Mouse (Mus musculus) adrenal gland, adult (tissue): ENCODE results near the gene Myo1a.
"Not testable (repeated sequence)": the region's sequence is repeated elsewhere in the genome, so short reads cannot be mapped to it uniquely, and the experiment has no call there.

Experiments
- DNase-seq, 2 experiments: peaks; one replicate each; pipeline ENCODE4 v3.0.0; 2022 to 2023; ENCODE audit warnings: low spot score in 1 of 2; ENCODE audit not compliant: inconsistent age in 2 of 2

Gene Myo1a

DNA sequence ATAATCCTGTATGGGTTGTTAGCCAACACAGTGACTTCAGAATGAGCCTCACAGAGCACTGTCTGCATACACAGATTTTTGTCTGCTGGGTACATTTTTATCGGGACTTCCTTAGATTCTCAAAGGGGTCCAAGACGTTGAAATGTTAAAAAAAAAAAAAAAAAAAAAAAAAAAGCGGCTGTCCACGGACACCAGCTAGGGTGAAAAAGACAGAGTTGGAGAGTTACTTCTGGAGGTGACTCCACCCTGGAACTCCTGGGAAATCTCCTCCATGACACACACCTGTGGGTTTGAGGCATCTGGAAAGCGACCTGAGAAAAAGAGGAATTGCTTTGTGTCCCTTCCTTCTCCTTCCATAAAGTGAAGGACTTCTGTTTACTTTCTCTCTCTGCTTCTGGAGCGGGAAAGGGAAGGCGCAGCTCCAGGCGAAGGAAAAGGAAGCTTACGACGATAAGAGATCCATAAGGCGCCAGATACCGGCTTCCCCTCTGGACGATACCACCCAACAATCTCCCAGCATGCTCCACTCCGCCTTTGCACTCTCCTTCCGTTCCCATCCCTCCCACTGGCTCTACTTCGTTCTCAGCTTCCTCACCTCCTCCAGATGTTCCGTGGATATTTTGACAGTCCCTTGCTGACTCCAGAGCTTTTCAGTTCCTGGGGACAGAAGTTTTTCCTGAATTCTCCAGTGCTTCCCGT is 50.9 kb downstream of the Myo1a start:
- peak; percentile 24 to 64 for DNase-seq

DNA sequence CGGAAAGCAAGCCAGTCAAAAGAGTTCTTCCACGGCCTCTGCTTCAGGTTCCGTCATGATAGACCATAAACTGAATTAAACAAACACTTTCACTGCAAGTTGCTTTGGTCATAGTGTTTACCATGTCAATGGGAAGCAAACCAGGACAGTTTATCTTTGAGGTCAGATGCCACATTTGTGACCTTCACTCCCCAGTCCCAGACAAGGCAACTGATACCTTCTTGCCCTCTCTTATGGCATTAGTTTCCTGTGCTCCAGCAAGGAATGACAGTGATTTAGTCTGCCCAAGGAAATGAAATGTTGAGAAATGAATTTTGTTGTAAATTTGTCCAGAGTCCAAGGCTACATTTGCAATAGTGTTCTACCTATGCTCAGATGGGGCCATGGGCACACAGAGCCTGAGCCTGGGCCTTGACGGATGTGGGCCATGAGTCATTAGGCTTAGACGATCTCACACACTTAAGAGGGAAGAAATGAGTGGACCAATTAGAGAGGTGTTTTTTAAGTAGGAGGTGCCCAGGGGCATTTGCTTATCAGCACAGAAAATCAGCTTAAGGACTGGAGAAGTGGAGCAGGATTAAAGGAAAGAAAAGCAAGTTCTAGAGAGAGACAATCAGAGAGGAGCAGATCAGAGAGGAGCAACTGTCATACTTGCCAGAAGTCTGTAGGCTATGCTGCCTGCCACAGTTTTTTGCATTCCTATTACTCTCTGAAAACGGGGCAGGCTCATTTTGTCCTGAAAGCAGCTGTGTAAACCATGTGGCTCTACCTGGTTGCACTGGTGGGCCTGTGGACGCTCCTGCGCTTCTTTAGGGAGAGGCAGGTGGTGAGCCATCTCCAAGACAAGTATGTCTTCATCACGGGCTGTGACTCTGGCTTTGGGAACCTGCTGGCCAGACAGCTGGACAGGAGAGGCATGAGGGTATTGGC is 54.5 kb downstream of the Myo1a start, which contains the start of the genes Rdh1 and Rdh16f1:
Gene Rdh1, plus strand, starts transcription at position 541 of the 930 bp plus-strand sequence.
Gene Rdh16f1, plus strand, starts transcription at position 607 of the 930 bp plus-strand sequence.
- DNase-seq, result peak; percentile 69 to 89

DNA sequence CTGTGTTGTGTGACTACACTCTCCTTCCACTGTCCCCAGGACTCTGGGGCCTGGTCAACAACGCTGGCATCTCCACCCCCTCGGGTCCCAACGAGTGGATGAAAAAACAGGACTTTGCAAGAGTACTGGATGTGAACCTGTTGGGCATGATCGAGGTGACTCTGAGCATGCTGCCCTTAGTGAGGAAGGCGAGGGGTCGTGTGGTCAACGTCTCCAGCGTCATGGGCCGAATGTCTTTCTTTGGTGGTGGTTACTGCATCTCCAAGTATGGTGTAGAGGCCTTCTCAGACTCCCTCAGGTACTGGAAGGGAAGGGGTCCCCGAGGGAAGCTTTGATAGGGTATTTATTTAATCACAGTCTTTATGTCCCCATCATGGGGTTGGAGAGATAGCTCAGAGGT is 58.0 kb downstream of the Myo1a start:
- DNase-seq, result not testable (repeated sequence)

DNA sequence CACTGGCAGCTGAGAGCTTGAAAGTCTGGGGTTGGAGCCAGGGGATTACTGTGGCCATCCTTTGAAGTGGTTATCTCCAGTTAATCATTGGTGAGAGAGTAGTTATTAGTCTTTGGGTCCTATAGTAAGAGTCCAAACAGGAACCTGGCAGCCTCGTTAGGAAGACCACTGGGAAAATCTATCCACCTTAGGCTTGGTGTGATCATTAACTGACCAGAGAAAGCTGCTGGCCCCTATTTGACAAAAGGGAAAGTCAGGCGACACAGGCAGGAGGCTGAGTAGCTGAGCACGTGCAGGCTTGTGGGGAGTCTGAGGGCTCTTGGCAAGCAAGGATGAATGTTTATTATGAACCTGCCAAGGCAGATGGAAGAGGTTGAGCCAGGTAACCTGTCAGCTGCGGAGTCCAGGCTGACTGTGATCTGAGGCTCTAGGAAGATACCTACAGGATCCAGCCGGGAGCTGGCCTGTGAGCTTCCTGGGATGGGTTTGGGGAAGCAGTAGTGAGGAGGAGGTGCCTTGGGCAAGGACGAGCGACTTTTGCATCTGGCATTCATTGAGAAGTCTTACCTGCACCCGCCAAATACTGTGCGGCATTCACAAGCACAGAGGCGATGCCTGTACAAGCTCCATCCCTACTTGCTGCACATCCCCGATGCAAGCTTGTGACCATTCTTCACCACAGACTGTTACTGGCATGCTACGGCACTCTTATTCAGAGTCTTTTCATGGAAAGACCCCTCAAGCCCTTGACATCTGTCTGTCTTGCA is 59.1 kb downstream of the Myo1a start:
- DNase-seq, result peak in 1 of 2 experiments; percentile 40

DNA sequence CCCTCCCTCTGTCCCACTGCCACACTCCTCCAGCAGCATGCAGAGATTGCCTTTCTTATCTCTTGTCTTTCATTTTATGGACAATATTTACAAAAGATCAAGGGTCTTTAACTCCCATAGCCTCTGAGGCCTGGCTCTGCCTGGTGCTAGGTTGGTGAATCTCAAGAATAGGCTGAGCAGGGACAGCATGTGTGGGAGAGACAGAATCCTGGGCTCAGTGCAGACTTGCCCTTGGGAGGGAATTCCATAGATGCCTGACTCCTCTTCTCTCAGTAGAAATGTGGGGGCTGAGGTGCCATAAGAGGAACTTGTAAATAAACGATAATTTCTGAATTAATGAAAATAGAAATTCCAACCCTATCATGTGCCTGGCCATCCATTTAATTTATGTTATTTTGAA is 61.6 kb downstream of the Myo1a start:
- DNase-seq, result no peak
